Mouse (Mus musculus): ENCODE measurements at regions not wholly inside any gene's neighbourhood (a gene's known extent, or its start where the extent isn't known, plus 50 kb on each side); places are given as distances from the start of the nearest gene placed in this dataset.

DNA sequence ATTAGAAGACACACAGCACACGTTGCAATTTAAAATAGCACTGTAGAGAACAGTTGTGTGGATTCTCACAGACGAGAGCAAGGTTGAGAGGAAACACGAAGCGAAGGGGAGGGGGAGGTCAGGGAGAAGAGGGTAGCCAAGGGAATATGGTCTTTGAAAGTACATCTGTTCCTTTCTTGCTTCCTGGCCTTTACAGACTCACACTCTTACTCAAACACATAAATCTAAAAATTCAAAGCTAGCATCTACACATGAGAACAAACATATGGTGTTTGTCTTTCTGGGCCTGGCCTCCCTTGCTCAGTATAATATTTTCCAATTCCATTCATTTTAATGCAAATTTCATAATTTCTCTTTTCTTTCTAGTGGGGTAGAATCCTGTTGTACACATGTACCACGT is 124.0 kb upstream of the Arrdc4 start:
- TF ChIP-seq POLR2A (IDR thresholded peaks at IDR 0.05; ENCODE audit: insufficient read depth, low read length) (no peak), CTCF (IDR thresholded peaks at IDR 0.05; ENCODE audit: low read depth, low read length) (no peak), EP300 (IDR thresholded peaks at IDR 0.05; ENCODE audit: insufficient read depth, low read depth, low read length) (no peak)
